Mouse (Mus musculus) left cerebral cortex, adult 8-10 months (tissue): ENCODE data around the gene Saxo1. TPM values are rescaled to one million over a fixed set of nuclear protein-coding genes. Genes with fewer than 3 reads are reported as not detected.

Experiments used
- DNase-seq, 2 experiments: peaks; one replicate each; pipeline ENCODE4 v3.0.0; 2022; ENCODE audit warnings: low spot score in 2 of 2
- total RNA-seq, 4 experiments: library from RNA; stranded (reverse); gene quantifications; 2 replicates each; pipeline ENCODE4 v1.2.4; 2022

Saxo1 gene
- total RNA-seq, 4 experiments from 2014 or later: not detected

- DNase-seq: no peak
Observed at GRCm38 (mm10) chr4:86527162-86528136, 30.7 kb downstream of the Saxo1 start.

- no peak for DNase-seq
Observed at GRCm38 (mm10) chr4:86524483-86524882, 33.6 kb downstream of the Saxo1 start.

- DNase-seq: peak in 1 of 2 experiments; percentile 21
Observed at GRCm38 (mm10) chr4:86523771-86524170, 34.4 kb downstream of the Saxo1 start.

GRCm38 (mm10) chr4:86520695-86521094, 37.4 kb downstream of the Saxo1 start:
- no peak for DNase-seq

- DNase-seq: no peak
Observed at GRCm38 (mm10) chr4:86519953-86520352, 38.2 kb downstream of the Saxo1 start.

GRCm38 (mm10) chr4:86504656-86505055, 53.5 kb downstream of the Saxo1 start:
- no peak for DNase-seq

- no peak for DNase-seq
Observed at GRCm38 (mm10) chr4:86499561-86499960, 58.6 kb downstream of the Saxo1 start.

GRCm38 (mm10) chr4:86498754-86499153, 59.4 kb downstream of the Saxo1 start:
- DNase-seq: no peak

- no peak for DNase-seq
Observed at GRCm38 (mm10) chr4:86489128-86489527, 69.0 kb downstream of the Saxo1 start.

GRCm38 (mm10) chr4:86486901-86487300, 71.2 kb downstream of the Saxo1 start:
- no peak for DNase-seq

GRCm38 (mm10) chr4:86486491-86486890, 71.6 kb downstream of the Saxo1 start:
- no peak for DNase-seq

GRCm38 (mm10) chr4:86485052-86485451, 73.1 kb downstream of the Saxo1 start:
- DNase-seq: no peak

GRCm38 (mm10) chr4:86483686-86484085, 74.4 kb downstream of the Saxo1 start:
- DNase-seq: no peak

GRCm38 (mm10) chr4:86483013-86483615, 75.0 kb downstream of the Saxo1 start:
- peak; percentile 20 to 76 for DNase-seq

GRCm38 (mm10) chr4:86480891-86481290, 77.2 kb downstream of the Saxo1 start:
- DNase-seq: no peak

- no peak for DNase-seq
Observed at GRCm38 (mm10) chr4:86464808-86465207, 93.3 kb downstream of the Saxo1 start.

- peak in 1 of 2 experiments; percentile 19 for DNase-seq
Observed at GRCm38 (mm10) chr4:86450468-86450867, 107.7 kb downstream of the Saxo1 start.

- DNase-seq: no peak
Observed at GRCm38 (mm10) chr4:86436336-86436735, 121.8 kb downstream of the Saxo1 start.

GRCm38 (mm10) chr4:86435631-86436030, 122.5 kb downstream of the Saxo1 start:
- DNase-seq: no peak

GRCm38 (mm10) chr4:86428091-86428745, 129.9 kb downstream of the Saxo1 start:
- DNase-seq: no peak

GRCm38 (mm10) chr4:86427312-86427711, 130.8 kb downstream of the Saxo1 start:
- DNase-seq: no peak

GRCm38 (mm10) chr4:86426549-86426948, 131.6 kb downstream of the Saxo1 start:
- DNase-seq: no peak
